7 mouse cellular contexts compared by ENCODE assay signal in genomic region chr15:9192685-9193084, GRCm38 (mm10). TPM values are rescaled to one million over a fixed set of nuclear protein-coding genes. Genes with fewer than 3 reads are reported as not detected.
DNase-seq lines count a peak whose midpoint lies in the region; ATAC-seq and TF ChIP-seq lines count a peak whose summit lies in the region.
"Not testable (repeated sequence)": the region's sequence is repeated elsewhere in the genome, so short reads cannot be mapped to it uniquely, and the experiment has no call there.

No protein-coding gene starts in this region.

- peaks cover 51% of the 10 kb centered on the region for H3K36me3 ChIP-seq in C2C12 (ENCODE audit: control insufficient read depth, insufficient read depth)
- H3K36me3 ChIP-seq in forebrain, postnatal 0 days (ENCODE audit: insufficient read depth): peaks cover 29% of the 10 kb centered on the region
- peaks cover 30% of the 10 kb centered on the region for H3K36me3 ChIP-seq in intestine, postnatal 0 days (ENCODE audit: control insufficient read depth, insufficient read depth)
- H3K36me3 ChIP-seq in liver, embryonic 14.5 days (replicated peaks; ENCODE audit: control insufficient read depth, insufficient read depth, low read depth): not testable (repeated sequence)
- peaks cover 28% of the 10 kb centered on the region for H3K36me3 ChIP-seq in midbrain, postnatal 0 days (ENCODE audit: insufficient read depth, low read length)

- peak; percentile 62; the same call in 1 of the 2 replicates for ATAC-seq in forebrain, postnatal 0 days
- ATAC-seq in intestine, postnatal 0 days; liver, embryonic 14.5 days (ENCODE audit: insufficient read depth); midbrain, postnatal 0 days (ENCODE audit: low FRiP score): not testable (repeated sequence)

- peak; percentile 33 for DNase-seq in MEL-GATA-1-ER (ENCODE audit: extremely low read depth, low read depth)
- peak; percentile 3 for DNase-seq in c-Kit-positive CD71-positive TER-119-negative erythroid progenitor cells, embryonic 14.5 days (ENCODE audit: low read depth)
- DNase-seq in forebrain, postnatal 0 days; liver, embryonic 14.5 days (ENCODE audit: low read depth in 3 of 3, low spot score in 3 of 3); midbrain, postnatal 0 days (ENCODE audit: low spot score): not testable (repeated sequence)

- H3K27me3 ChIP-seq in C2C12 (ENCODE audit: control insufficient read depth, insufficient read depth, insufficient read length); forebrain, postnatal 0 days (ENCODE audit: insufficient read depth, low read length); intestine, postnatal 0 days (replicated peaks; ENCODE audit: control insufficient read depth, insufficient read depth, low read length); liver, embryonic 14.5 days (ENCODE audit: control insufficient read depth, insufficient read depth, low read length); midbrain, postnatal 0 days (ENCODE audit: insufficient read depth, low read length): not testable (repeated sequence)

- not testable (repeated sequence) for H3K9me3 ChIP-seq in forebrain, postnatal 0 days (ENCODE audit: low read length); intestine, postnatal 0 days (ENCODE audit: control insufficient read depth); liver, embryonic 14.5 days (ENCODE audit: control insufficient read depth, low read length); midbrain, postnatal 0 days (ENCODE audit: low read length)

- not testable (repeated sequence) for H3K4me1 ChIP-seq in forebrain, postnatal 0 days (ENCODE audit: insufficient read depth); intestine, postnatal 0 days (replicated peaks; ENCODE audit: control insufficient read depth, insufficient read depth, low read length); liver, embryonic 14.5 days (replicated peaks; ENCODE audit: control insufficient read depth in 2 of 2, insufficient read depth in 2 of 2, low read length in 1 of 2); midbrain, postnatal 0 days (ENCODE audit: insufficient read depth, low read length)

- H3K27ac ChIP-seq in forebrain, postnatal 0 days (ENCODE audit: low read depth, low read length); intestine, postnatal 0 days (ENCODE audit: low read depth, low read length); liver, embryonic 14.5 days; midbrain, postnatal 0 days (ENCODE audit: low read depth, low read length): not testable (repeated sequence)

- not testable (repeated sequence) for H3K79me3 ChIP-seq in C2C12 (ENCODE audit: low read depth)

- H3ac ChIP-seq in C2C12 (ENCODE audit: control insufficient read depth, insufficient read length, low read depth): not testable (repeated sequence)

- not testable (repeated sequence) for TF ChIP-seq EP300 in liver, embryonic 14.5 days (IDR thresholded peaks at IDR 0.05; ENCODE audit: low read depth)

- H3K4me2 ChIP-seq in forebrain, postnatal 0 days (ENCODE audit: low read depth); intestine, postnatal 0 days (replicated peaks; ENCODE audit: low read depth); liver, embryonic 14.5 days (ENCODE audit: low read depth); midbrain, postnatal 0 days (ENCODE audit: low read depth, low read length, poor library complexity, severe bottlenecking): not testable (repeated sequence)

- not testable (repeated sequence) for H3K4me3 ChIP-seq in C2C12 (ENCODE audit: insufficient read depth, poor library complexity, severe bottlenecking); forebrain, postnatal 0 days (ENCODE audit: low read depth, low read length); intestine, postnatal 0 days (ENCODE audit: low read depth, low read length); liver, embryonic 14.5 days (ENCODE audit: insufficient read depth in 1 of 2, low read depth in 2 of 2, low read length in 2 of 2); midbrain, postnatal 0 days (ENCODE audit: low read depth, low read length)

- not testable (repeated sequence) for H3K9ac ChIP-seq in forebrain, postnatal 0 days; intestine, postnatal 0 days (ENCODE audit: low read depth, low read length); liver, embryonic 14.5 days (replicated peaks); midbrain, postnatal 0 days (replicated peaks; ENCODE audit: low read length, poor library complexity, severe bottlenecking)

- not testable (repeated sequence) for TF ChIP-seq CTCF in C2C12 (IDR thresholded peaks at IDR 0.05; ENCODE audit: control insufficient read depth, insufficient read depth, insufficient read length)
- TF ChIP-seq CTCF in forebrain, postnatal 0 days (IDR thresholded peaks at IDR 0.05; ENCODE audit: low read depth): peak; percentile 51
- TF ChIP-seq CTCF in intestine, postnatal 0 days (IDR thresholded peaks at IDR 0.05; ENCODE audit: low read depth): peak; percentile 61
- peak; percentile 19; the same call in 1 of the 2 replicates for TF ChIP-seq CTCF in liver, embryonic 14.5 days (IDR thresholded peaks at IDR 0.05; ENCODE audit: low read depth)
- TF ChIP-seq CTCF in midbrain, postnatal 0 days (IDR thresholded peaks at IDR 0.05): peak; percentile 48

- not testable (repeated sequence) for H3K79me2 ChIP-seq in C2C12 (ENCODE audit: control insufficient read depth, insufficient read depth)

TF ChIP-seq in C2C12, 6 proteins besides CTCF, POLR2A, EP300 and RAD21:
- TF ChIP-seq USF1 (IDR thresholded peaks at IDR 0.05; ENCODE audit: low read depth): peak; percentile 21

RNA-seq across cellular contexts. Expression of gene Skp2, which starts 37.5 kb away (rescaled TPM):
- 22.5 TPM for polyA plus RNA-seq in C2C12 (2012; fragmentation: generic; extraction: Trizol)
- 11.0 and 11.5 TPM in 2 replicates for total RNA-seq in forebrain, postnatal 0 days (2014; rRNA removed)
- polyA plus RNA-seq in forebrain, postnatal 0 days (2015; fragmentation: Nextera tagmentation; extraction: Ambion mirVana): 8.0 and 9.5 TPM in 2 replicates
- 13.9 and 14.7 TPM in 2 replicates for polyA plus RNA-seq in intestine, postnatal 0 days (2015; fragmentation: Nextera tagmentation; extraction: Ambion mirVana)
- 6.9 and 9.8 TPM in 2 replicates for polyA plus RNA-seq in liver, embryonic 14.5 days (2012; rRNA removed)
- 23.2 and 25.5 TPM in 2 replicates for polyA plus RNA-seq in liver, embryonic 14.5 days (2014; fragmentation: Nextera tagmentation; extraction: Ambion mirVana)
- total RNA-seq in midbrain, postnatal 0 days (2014; rRNA removed): 7.7 and 9.3 TPM in 2 replicates
- 7.8 and 7.9 TPM in 2 replicates for polyA plus RNA-seq in midbrain, postnatal 0 days (2015; fragmentation: Nextera tagmentation; extraction: Ambion mirVana)

RNA-seq across cellular contexts. Expression of gene Lmbrd2, which starts 52.3 kb away (rescaled TPM):
- 3.8 TPM for polyA plus RNA-seq in C2C12 (2012; fragmentation: generic; extraction: Trizol)
- total RNA-seq in forebrain, postnatal 0 days (2014; rRNA removed): 19.2 and 23.2 TPM in 2 replicates
- polyA plus RNA-seq in forebrain, postnatal 0 days (2015; fragmentation: Nextera tagmentation; extraction: Ambion mirVana): 2.3 and 3.3 TPM in 2 replicates
- 5.0 and 5.8 TPM in 2 replicates for polyA plus RNA-seq in intestine, postnatal 0 days (2015; fragmentation: Nextera tagmentation; extraction: Ambion mirVana)
- 2.7 and 3.1 TPM in 2 replicates for polyA plus RNA-seq in liver, embryonic 14.5 days (2012; rRNA removed)
- 2.1 and 2.4 TPM in 2 replicates for polyA plus RNA-seq in liver, embryonic 14.5 days (2014; fragmentation: Nextera tagmentation; extraction: Ambion mirVana)
- 20.7 and 25.4 TPM in 2 replicates for total RNA-seq in midbrain, postnatal 0 days (2014; rRNA removed)
- 2.9 and 3.3 TPM in 2 replicates for polyA plus RNA-seq in midbrain, postnatal 0 days (2015; fragmentation: Nextera tagmentation; extraction: Ambion mirVana)
